Mouse (Mus musculus): ENCODE measurements around the gene Sh3bp5.
"Not testable (repeated sequence)": the region's sequence is repeated elsewhere in the genome, so short reads cannot be mapped to it uniquely, and the experiment has no call there.

Sh3bp5 gene

GRCm38 (mm10) chr14:31435930-31436693 is at the start of gene Sh3bp5:
Sh3bp5 (minus strand) TSS chr14:31436078.
- peak; percentile 89 for DNase-seq (ENCODE audit: low read depth, low spot score)

GRCm38 (mm10) chr14:31482417-31482816 is 46.5 kb upstream of the Sh3bp5 start:
- DNase-seq (ENCODE audit: low read depth, low spot score) = no peak

- no peak for DNase-seq (ENCODE audit: low read depth, low spot score)
Observed at GRCm38 (mm10) chr14:31473297-31473696, 37.4 kb upstream of the Sh3bp5 start.

GRCm38 (mm10) chr14:31472451-31473061 is 36.7 kb upstream of the Sh3bp5 start:
- peak; percentile 80 for DNase-seq (ENCODE audit: low read depth, low spot score)

- DNase-seq (ENCODE audit: low read depth, low spot score) = peak; percentile 19
Observed at GRCm38 (mm10) chr14:31469711-31470110, 33.8 kb upstream of the Sh3bp5 start.

GRCm38 (mm10) chr14:31464176-31464575 is 28.3 kb upstream of the Sh3bp5 start:
- peak; percentile 50 for DNase-seq (ENCODE audit: low read depth, low spot score)

- DNase-seq (ENCODE audit: low read depth, low spot score) = no peak
Observed at GRCm38 (mm10) chr14:31462886-31463285, 27.0 kb upstream of the Sh3bp5 start.

- DNase-seq (ENCODE audit: low read depth, low spot score) = peak; percentile 21
Observed at GRCm38 (mm10) chr14:31462226-31462625, 26.3 kb upstream of the Sh3bp5 start.

GRCm38 (mm10) chr14:31458006-31458405 is 22.1 kb upstream of the Sh3bp5 start:
- DNase-seq (ENCODE audit: low read depth, low spot score) = no peak

GRCm38 (mm10) chr14:31456064-31456721 is 20.3 kb upstream of the Sh3bp5 start:
- DNase-seq (ENCODE audit: low read depth, low spot score) = no peak

- DNase-seq (ENCODE audit: low read depth, low spot score) = no peak
Observed at GRCm38 (mm10) chr14:31454849-31455566, 19.1 kb upstream of the Sh3bp5 start.

GRCm38 (mm10) chr14:31453946-31454345 is 18.1 kb upstream of the Sh3bp5 start:
- DNase-seq (ENCODE audit: low read depth, low spot score) = not testable (repeated sequence)

- no peak for DNase-seq (ENCODE audit: low read depth, low spot score)
Observed at GRCm38 (mm10) chr14:31448994-31449393, 13.1 kb upstream of the Sh3bp5 start.

GRCm38 (mm10) chr14:31443616-31444015 is 7.7 kb upstream of the Sh3bp5 start:
- DNase-seq (ENCODE audit: low read depth, low spot score) = no peak

- DNase-seq (ENCODE audit: low read depth, low spot score) = no peak
Observed at GRCm38 (mm10) chr14:31440725-31441124, 4.8 kb upstream of the Sh3bp5 start.

GRCm38 (mm10) chr14:31440230-31440629 is 4.4 kb upstream of the Sh3bp5 start:
- DNase-seq (ENCODE audit: low read depth, low spot score) = no peak

- no peak for DNase-seq (ENCODE audit: low read depth, low spot score)
Observed at GRCm38 (mm10) chr14:31439279-31439678, 3.4 kb upstream of the Sh3bp5 start.

- DNase-seq (ENCODE audit: low read depth, low spot score) = no peak
Observed at GRCm38 (mm10) chr14:31437826-31438529, 2.1 kb upstream of the Sh3bp5 start.

GRCm38 (mm10) chr14:31435018-31435915 is 611 bp downstream of the Sh3bp5 start:
- DNase-seq (ENCODE audit: low read depth, low spot score) = peak; percentile 57

GRCm38 (mm10) chr14:31434426-31434825 is 1.5 kb downstream of the Sh3bp5 start:
- DNase-seq (ENCODE audit: low read depth, low spot score) = peak; percentile 60

Measured in 3T3-L1 (cell line).